Mouse (Mus musculus) megakaryocyte, adult 5-6 weeks (primary cell): ENCODE measurements around the gene Chil5. TPM values are rescaled to one million over a fixed set of nuclear protein-coding genes. Genes with fewer than 3 reads are reported as not detected.
"Not testable (repeated sequence)": the region's sequence is repeated elsewhere in the genome, so short reads cannot be mapped to it uniquely, and the experiment has no call there.

Experiments used
- ATAC-seq: 2 replicates; pipeline ENCODE4 v1.8.0; 2016; ENCODE audit warnings: mild to moderate bottlenecking, inconsistent platforms; ENCODE audit not compliant: poor library complexity, severe bottlenecking
- total RNA-seq, 2 experiments: library from RNA; stranded (forward) in 1 of 2; stranded (reverse) in 1 of 2; fragments of 153-499, 151-499 nt in 1 of 2; fragments of 221-1000, 200-1000 nt in 1 of 2; gene quantifications; 2 replicates each; pipeline versions ENCODE4 v1.2.3 to v1.2.4; 2015 to 2017

Gene Chil5
- total RNA-seq (2015) = 10.8 and 13.7 TPM in 2 replicates
- 7.0 and 7.6 TPM in 2 replicates for total RNA-seq (2017)

GRCm38 (mm10) chr3:106032781-106033180, at the start of gene Chil5:
Gene Chil5, minus strand, starts transcription at chr3:106032814.
- peak; percentile 92 for ATAC-seq

- no peak for ATAC-seq
Observed at GRCm38 (mm10) chr3:106074824-106075223, 42.2 kb upstream of the Chil5 start.

GRCm38 (mm10) chr3:106070994-106071393, 38.4 kb upstream of the Chil5 start:
- ATAC-seq = no peak

- peak; percentile 52; the same call in 1 of the 2 replicates for ATAC-seq
Observed at GRCm38 (mm10) chr3:106067707-106068106, 35.1 kb upstream of the Chil5 start.

- ATAC-seq = no peak
Observed at GRCm38 (mm10) chr3:106057966-106058365, 25.4 kb upstream of the Chil5 start.

GRCm38 (mm10) chr3:106051896-106052295, 19.3 kb upstream of the Chil5 start:
- no peak for ATAC-seq

- no peak for ATAC-seq
Observed at GRCm38 (mm10) chr3:106040306-106040705, 7.7 kb upstream of the Chil5 start.

GRCm38 (mm10) chr3:106024135-106024534, 8.5 kb downstream of the Chil5 start:
- peak; percentile 84 for ATAC-seq

GRCm38 (mm10) chr3:106021840-106022239, 10.8 kb downstream of the Chil5 start:
- no peak for ATAC-seq

GRCm38 (mm10) chr3:106014546-106014945, 18.1 kb downstream of the Chil5 start, which contains the start of gene Pifo:
Gene Pifo, minus strand, starts transcription at chr3:106014646.
- no peak for ATAC-seq

- not testable (repeated sequence) for ATAC-seq
Observed at GRCm38 (mm10) chr3:106003360-106003759, 29.3 kb downstream of the Chil5 start.

- peak; percentile 95 for ATAC-seq
Observed at GRCm38 (mm10) chr3:106001416-106002370, 30.9 kb downstream of the Chil5 start.

- ATAC-seq = peak; percentile 31; the same call in 1 of the 2 replicates
Observed at GRCm38 (mm10) chr3:106000707-106001375, 31.8 kb downstream of the Chil5 start.

- no peak for ATAC-seq
Observed at GRCm38 (mm10) chr3:105994730-105995129, 37.9 kb downstream of the Chil5 start.

- ATAC-seq = peak; percentile 90
Observed at GRCm38 (mm10) chr3:105991653-105992283, 40.8 kb downstream of the Chil5 start.

- not testable (repeated sequence) for ATAC-seq
Observed at GRCm38 (mm10) chr3:105989611-105990010, 43.0 kb downstream of the Chil5 start.

- ATAC-seq = peak; percentile 97
Observed at GRCm38 (mm10) chr3:105974174-105974573, 58.4 kb downstream of the Chil5 start.

GRCm38 (mm10) chr3:105973411-105973810, 59.2 kb downstream of the Chil5 start, which contains the start of gene Ovgp1:
Gene Ovgp1, plus strand, starts transcription at chr3:105973711.
- ATAC-seq = no peak

GRCm38 (mm10) chr3:105971831-105972446, 60.7 kb downstream of the Chil5 start:
- ATAC-seq = no peak
